Mouse (Mus musculus) CD4-positive, CD25-positive, alpha-beta regulatory T cell, adult 9 weeks (primary cell): ENCODE results near the gene Cst8. TPM values are rescaled to one million over a fixed set of nuclear protein-coding genes. Genes with fewer than 3 reads are reported as not detected.

Source experiments
- polyA plus RNA-seq: library from polyadenylated mRNA; unstranded; fragments of 100-300 nt; shearing (Covaris generic); gene quantifications from one replicate; pipeline ENCODE4 v1.2.1, GENCODE M21; 2017

The Cst8 gene
- not detected for polyA plus RNA-seq

DNA sequence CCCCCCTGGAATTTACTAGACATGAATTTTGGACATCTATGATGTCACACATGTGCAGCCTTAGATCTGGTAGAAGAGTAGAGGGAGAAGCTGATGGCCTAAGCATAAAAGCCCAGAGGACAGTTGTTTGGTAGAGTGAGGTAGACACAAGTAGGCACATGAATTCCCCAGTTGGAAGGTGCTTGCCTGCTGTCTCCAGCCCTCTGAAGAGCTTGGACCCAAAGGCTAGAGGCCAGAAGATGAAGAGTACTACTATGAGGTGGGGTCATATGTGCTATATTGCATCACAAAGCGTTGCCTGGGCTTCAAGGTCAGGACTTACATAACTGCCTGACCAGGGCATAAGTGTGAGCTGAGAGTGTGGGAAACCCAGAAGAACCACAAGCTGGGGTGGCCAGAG is at the start of gene Cst8:
Gene Cst8 (plus strand): TSS at position 301 of the 400 bp plus-strand sequence.

DNA sequence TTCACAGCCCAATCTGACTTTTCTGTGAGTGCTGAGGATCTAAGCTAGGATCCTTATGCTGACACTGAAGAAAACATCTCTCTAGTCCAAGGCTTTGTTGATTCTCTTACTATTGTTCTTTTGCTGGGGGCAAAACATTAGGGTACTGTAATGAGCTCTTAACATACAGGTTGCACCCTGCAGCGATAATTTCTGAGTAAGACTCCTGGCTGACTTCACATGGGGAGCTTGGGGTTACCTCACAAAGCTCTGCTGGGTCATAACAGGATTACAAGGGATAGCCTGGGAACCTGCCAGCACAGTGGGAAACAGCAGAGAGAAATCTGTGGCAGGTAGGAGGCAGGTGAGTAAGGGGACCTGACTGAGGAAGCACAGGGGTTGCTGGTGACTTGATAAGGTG is 48.5 kb upstream of the Cst8 start, which contains the start of gene Cstl1:
Gene Cstl1 (plus strand): TSS at position 301 of the 400 bp plus-strand sequence.

DNA sequence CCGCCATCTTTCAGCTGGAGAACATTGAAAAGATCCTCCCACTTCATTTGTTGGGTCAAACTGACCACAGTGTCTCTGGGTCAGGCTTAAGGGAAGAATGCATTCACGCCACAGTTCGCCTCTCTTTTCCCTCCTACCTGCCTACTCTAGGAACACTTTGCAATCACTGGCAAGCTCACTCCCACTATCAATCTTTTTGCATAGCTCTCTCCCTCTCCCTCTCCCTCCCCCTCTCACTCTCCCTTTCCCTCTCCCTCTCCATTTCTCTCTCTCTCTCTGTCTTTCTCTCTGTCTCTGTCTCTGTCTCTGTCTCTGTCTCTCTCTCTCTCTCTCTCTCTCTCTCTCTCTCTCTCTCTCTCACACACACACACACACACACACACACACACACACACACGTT is 27.2 kb upstream of the Cst8 start, which contains the start of gene Cst11:
Gene Cst11 (minus strand): TSS at position 101 of the 400 bp plus-strand sequence.

DNA sequence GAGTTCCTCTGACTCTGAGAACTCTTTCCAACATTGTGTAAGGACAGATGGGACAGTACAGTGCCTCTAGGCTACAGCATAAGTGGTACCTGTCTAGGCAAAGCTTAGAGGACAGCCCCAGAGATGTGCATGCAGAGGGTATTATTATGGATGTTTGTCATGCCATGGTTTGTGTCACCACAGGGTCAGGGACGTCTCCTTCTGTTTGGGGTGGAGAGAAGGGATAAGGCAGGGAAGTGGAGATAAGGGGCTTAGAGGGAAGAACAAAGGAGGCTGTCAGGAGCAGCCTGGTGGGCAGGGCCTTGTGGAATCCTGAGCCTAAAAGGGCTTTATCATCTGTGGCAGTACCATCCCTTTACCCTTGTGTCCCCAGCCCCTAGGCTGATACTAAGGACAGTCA is 16.9 kb upstream of the Cst8 start, which contains the start of gene 8030411F24Rik:
Gene 8030411F24Rik (plus strand): TSS at position 301 of the 400 bp plus-strand sequence.

DNA sequence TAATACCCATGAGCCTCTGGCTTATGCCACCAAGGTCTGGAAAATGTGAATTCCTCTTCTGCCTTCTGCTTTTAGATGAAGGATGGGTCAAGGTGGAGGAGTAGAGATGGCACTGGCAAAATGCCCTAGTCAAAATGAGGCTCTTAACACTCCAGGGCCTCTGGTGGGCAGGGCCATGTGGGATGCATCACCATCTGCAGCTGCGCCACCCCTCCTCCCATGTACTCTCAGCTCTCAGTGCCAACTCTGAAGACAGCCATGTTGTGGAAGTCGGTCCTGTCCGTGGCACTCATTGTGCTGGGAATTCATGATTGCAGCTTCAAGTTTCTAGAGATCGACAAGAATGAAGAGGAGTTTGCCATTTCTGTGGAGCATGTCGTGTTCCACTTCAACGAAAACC is 9.4 kb upstream of the Cst8 start, which contains the start of gene Cst12:
Gene Cst12 (plus strand): TSS at position 220 of the 400 bp plus-strand sequence.

DNA sequence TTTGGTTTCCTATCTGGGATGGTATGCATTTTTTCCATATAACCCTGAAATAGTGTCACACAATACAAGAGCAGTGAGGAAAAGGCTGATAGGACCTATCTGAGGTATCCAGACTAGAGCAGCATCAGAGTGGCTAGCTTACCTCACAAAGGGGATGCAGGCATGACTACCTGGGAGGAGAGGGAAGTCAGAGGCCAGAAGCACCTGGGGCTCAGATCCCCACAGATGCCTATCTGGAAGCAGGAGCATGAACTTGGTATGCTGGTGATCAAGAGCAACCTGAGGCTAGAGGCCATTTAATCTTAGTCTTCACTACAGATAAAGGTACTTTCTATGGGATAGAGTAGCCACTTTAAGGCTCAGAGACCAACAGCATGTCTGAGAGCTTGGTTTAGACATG is 21.3 kb downstream of the Cst8 start, which contains the start of gene Cst13:
Gene Cst13 (plus strand): TSS at position 173 of the 400 bp plus-strand sequence.

DNA sequence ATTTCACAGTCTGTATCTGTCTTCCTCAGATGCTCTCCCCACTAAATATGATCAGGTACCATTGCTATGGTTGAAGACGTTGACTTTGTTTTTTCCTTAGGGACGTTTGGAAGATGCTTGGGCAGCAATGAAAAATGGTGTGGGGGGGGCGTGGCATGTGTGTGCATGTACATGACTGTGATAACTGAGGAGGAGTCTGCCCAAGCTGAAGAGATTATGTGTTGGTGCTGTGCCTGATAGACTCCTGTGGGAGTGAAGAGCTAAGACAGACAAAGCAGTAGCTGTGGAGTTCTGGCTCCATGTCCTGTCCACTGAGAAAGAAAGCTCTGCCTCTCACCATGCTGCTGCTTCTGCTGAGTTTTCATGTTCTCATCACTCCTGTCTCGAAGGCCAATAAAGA is 36.3 kb downstream of the Cst8 start, which contains the start of gene Cst9:
Gene Cst9 (plus strand): TSS at position 236 of the 400 bp plus-strand sequence.

Other genes starting within 250 kb of the Cst8 start
- gene Nxt1, start 126.2 kb upstream of the Cst8 start, polyA plus RNA-seq: 76.0 TPM
- 19.7 TPM for gene Gzf1, start 117.8 kb upstream of the Cst8 start, polyA plus RNA-seq
- 2.0 TPM for gene Napb, start 66.3 kb upstream of the Cst8 start, polyA plus RNA-seq
- gene Cstl1, start 48.4 kb upstream of the Cst8 start, polyA plus RNA-seq: not detected
- not detected for gene Cst11, start 27.3 kb upstream of the Cst8 start, polyA plus RNA-seq
- not detected for gene 8030411F24Rik, start 16.8 kb upstream of the Cst8 start, polyA plus RNA-seq
- gene Cst12, start 9.4 kb upstream of the Cst8 start, polyA plus RNA-seq: not detected
- not detected for gene Cst13, start 21.3 kb downstream of the Cst8 start, polyA plus RNA-seq
- gene Cst9, start 36.4 kb downstream of the Cst8 start, polyA plus RNA-seq: not detected
- gene 9230104L09Rik, start 66.3 kb downstream of the Cst8 start, polyA plus RNA-seq: not detected
- gene Cst3, start 76.9 kb downstream of the Cst8 start, polyA plus RNA-seq: 169 TPM
- not detected for gene Gm1330, start 204.5 kb downstream of the Cst8 start, polyA plus RNA-seq
- not detected for gene Gm10750, start 218.5 kb downstream of the Cst8 start, polyA plus RNA-seq